Mouse (Mus musculus) layer of hippocampus, adult 9-11 months (tissue): ENCODE measurements around the gene Acsf3.

Experiments used
- DNase-seq: peaks from one replicate; pipeline ENCODE4 v3.0.0; 2022

Gene Acsf3

DNA sequence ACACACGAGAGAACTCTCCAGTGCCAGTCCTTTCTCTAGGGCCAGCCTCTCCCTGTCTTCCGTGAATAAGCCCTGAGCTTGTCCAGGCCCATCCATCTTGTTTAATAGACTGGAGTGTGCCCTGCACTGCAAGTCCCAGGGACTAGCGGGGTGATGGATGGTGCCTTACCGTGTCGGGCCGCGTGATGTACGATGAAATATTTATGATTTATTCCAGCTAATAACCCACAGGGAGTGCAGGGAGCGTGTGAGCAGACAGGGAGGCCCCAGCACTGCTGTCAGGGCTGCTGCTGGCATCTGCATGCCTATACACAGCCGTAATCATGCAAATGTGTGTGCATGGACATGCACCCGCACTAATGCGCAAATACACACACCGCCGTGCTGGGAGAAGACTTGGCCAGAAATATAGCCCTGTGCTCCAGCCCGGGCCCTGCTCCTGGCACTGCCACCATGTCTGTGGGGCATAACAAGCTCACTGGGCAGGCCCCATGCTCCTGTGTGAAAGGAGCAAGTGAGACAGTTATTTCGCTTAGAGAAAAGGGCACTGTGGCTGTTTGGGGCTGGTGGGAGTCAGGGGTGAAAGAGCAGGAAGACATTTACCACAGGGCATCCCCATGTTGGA lies 36.7 kb downstream of the Acsf3 start:
- no peak for DNase-seq

DNA sequence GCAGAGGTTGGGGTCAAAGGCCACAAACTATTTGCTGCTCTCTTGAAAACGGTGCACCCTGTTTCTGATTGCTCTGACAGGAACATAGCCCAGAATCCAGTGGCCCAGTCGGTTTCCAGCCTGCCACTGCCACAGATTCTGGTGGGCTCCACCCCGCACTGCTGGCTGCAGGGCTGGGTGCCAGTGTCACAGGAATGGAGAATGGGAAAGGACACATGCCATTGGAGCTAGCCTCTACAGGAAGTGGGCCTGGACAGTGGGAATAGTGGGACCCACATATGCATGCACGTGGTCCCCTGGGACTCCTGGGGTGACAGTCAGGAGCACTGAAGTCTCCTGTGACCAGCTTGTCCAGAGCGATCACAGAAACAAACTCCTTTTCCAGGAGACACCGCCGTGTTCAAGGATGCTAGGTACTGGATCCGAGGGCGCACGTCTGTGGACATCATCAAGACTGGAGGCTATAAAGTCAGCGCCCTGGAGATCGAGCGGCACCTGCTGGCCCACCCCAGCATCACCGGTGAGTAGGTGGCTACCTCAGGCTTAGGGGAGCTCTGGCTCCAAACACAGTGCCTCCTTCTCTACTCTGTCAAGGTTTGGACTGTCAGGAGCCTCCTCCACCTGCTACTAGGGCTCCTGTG lies 37.4 kb downstream of the Acsf3 start:
- DNase-seq: no peak

DNA sequence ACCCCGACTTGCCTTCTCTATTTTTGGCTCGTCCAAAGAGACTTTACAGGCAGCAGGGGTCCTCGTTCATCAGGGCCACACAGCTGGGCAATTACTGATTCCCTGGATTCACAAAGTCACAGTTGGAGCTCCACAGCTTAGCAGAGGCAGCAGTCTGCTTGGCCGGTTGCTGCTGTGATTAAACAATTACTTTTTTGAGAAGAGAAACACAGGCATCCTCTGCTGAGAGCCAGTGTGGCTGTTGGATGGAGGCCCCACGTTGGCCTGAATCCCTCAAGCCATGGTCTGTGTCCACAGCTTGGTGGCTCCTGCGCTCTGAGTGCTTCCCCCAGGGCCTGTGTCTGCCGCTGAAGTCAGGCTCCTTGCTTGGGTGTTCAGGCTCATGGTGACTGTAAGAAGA lies 39.3 kb downstream of the Acsf3 start:
- DNase-seq: peak; percentile 45

DNA sequence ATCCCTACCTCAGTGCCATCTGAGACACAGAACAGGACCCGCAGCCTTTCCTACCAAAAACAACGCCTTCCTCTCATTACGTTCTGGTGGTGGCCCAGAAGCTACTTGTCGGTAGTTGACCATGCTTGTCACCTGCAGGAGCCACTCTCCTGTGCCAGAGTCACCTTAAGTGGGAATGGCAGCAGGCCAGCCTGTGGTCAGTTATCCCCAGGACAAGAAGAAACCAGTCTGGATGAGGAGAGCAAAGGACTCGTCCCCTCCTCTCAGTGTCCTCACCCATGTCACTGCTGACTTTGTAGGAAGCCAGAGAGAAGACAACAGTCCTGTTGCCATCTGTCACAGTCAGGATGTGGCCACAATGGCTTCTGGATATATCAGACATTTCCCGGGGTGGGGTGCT lies 41.7 kb downstream of the Acsf3 start:
- DNase-seq: no peak

DNA sequence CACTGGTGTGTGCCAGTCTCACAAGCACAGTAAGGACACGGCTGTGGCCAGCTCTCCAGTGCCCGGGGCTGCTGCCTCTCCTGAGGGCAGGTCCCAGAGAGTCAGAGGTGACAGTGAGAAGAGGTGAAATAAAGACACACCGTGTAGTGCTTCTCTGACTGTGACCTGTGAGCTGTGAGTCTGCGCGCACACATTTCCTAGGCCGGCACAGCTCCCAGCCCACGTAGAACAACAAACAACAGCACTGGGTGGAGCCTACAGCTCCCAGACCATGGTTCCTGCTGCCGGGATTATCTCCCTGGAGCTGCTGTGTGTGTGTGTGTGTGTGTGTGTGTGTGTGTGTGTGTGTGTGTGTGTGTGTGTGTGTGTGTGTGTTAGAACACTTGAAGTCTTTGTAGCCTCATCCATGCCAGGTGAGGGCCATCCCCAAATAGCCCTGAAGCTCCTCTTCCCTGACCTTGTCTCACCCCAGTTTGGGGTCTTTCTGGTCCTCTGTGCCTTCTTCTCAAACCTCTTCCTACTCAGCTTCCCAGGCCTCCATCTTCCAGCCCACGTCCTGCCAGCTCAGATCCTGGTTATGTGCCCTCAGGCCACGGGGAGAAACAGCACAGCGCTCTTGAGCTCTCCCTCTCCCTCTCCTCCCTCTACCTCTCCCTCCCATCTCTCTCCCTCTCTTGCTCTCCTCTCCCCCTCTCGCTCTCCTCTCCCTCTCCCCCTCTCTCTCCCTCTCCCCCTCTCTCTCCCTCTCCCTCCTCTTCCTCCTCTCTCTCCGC lies 42.6 kb downstream of the Acsf3 start:
- no peak for DNase-seq

GRCm38 (mm10) chr8:122819776-122820175 lies 44.5 kb downstream of the Acsf3 start:
- DNase-seq: no peak

DNA sequence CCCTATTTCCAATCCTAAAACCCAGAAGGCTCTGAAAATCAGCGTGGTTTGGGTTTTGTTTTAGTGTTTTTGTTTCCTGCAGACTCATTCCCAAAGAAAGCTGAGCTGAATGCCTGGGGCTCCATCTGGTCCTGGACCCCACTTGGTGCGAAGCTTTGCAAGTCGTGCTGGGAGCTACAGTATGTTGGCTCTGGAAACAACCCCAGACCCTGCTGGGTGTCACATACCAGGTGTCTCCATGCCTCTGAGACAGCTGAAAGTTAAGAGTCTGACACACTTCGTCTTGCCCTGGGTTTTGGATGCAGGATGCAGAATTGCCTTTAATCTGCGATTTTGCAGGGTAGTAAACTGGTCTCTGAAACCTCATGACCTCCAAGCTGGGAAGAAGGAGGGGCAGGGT lies 49.3 kb downstream of the Acsf3 start:
- no peak for DNase-seq

DNA sequence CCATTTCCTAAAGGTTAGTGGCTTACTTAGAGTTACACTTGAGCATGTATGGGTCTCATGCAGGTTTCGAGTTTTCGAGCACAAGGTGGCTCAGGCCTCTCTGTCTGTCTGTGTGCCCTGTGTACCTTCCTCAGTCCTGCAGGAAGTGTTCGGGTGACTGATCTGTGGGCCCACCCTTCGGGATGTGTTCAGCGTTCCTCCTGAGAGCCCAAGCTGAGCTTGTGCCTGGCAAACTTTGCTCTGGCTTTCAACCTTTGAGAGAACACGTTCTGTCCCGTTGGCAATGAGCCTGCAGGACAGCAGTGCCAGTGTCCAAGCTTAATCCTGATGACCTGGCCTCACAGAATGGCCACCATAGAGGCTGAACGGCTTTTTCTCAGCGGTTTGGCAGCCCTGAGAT lies 49.7 kb downstream of the Acsf3 start:
- DNase-seq: no peak

DNA sequence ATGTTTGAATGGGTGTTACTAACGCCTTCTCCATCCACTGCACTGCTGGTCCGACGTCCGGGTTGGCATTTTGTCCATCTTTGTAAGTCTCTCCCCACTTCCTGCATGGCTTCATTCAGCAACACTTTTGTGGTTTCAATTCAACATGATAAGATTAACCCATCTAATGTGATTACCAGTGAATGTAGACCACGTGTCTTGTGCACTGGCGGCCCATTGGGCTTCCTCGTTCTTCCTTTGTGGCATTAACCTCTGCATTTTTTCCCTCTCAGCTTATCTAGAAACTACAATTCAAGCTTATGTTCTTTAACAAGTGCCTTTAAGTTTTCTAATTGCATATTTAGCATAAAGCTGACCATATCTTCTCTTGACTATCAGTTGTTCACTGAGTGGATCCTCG lies 50.1 kb downstream of the Acsf3 start:
- DNase-seq: no peak

- no peak for DNase-seq
Observed at GRCm38 (mm10) chr8:122829396-122829795, 54.1 kb downstream of the Acsf3 start.

- DNase-seq: peak; percentile 81
Observed at GRCm38 (mm10) chr8:122830349-122831061, 55.2 kb downstream of the Acsf3 start.

DNA sequence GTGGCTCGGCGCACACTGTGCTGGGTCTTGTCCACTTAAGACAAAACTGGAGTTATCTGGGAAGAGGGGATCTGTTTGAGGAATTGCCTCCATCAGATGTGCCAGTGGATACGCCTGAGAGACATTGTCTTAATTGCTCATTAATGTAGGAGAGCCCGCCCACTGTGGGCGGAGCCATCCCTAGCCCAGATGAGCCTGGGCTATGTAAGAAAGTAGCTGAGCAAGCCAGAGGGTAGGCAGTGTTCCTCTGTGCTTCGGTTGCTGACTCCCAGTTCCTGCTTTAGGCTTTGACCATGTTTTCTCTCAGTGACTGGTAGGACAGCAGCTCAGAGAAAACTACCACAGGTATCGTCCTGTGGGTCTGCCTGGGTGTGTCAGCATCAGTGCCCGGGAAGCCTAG lies 59.1 kb downstream of the Acsf3 start:
- no peak for DNase-seq

GRCm38 (mm10) chr8:122834971-122835370 lies 59.7 kb downstream of the Acsf3 start:
- peak; percentile 56 for DNase-seq

- no peak for DNase-seq
Observed at GRCm38 (mm10) chr8:122836199-122836598, 60.9 kb downstream of the Acsf3 start.

DNA sequence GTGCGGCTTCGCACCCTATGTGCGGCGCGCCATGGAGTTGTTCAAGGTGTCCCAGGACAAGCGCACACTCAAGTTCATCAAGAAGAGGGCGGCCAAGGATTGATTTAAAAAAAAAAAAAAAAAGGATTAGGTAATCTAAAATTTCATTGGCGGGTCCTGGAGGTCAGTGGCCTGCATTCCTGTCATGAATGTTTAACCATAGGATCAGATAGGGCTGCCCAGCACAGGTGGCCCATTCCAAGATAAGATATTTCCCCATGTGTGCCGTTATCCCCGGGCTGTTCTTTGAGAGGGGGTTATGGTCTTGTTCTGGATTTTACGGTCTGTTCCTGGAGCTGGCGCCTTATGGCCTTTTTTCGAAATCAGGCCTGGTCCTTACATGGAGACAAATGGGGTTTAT lies 61.4 kb downstream of the Acsf3 start:
- no peak for DNase-seq

DNA sequence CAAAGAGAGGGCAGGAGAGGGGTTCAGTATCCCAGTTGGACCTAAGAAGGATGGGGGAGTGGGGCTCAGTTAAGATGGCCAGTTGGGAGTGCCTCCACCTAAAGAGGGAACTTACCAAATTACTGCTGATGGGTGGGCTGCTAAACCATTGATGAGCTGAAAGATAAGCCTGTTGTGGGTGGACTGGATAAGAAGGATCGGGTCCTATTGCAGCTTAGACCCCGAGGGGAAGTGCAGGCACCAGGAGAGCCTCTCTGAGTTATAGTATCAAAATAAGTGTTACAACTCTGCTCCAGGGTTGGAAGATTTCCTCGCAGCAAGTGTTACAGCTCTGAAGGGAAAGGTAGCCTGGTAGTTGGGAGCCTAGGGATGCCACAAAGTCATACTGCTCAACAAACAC lies 68.9 kb downstream of the Acsf3 start:
- DNase-seq: no peak

- DNase-seq: no peak
Observed at GRCm38 (mm10) chr8:122845662-122846061, 70.4 kb downstream of the Acsf3 start.

GRCm38 (mm10) chr8:122847829-122848561 lies 72.7 kb downstream of the Acsf3 start, which contains the start of gene Cdh15:
Cdh15 (plus strand) TSS chr8:122847966.
- DNase-seq: peak; percentile 42

GRCm38 (mm10) chr8:122849152-122849910 lies 74.0 kb downstream of the Acsf3 start:
- DNase-seq: no peak

GRCm38 (mm10) chr8:122850641-122851240 lies 75.5 kb downstream of the Acsf3 start:
- no peak for DNase-seq
